Mouse (Mus musculus): ENCODE measurements at regions not wholly inside any gene's neighbourhood (a gene's known extent, or its start where the extent isn't known, plus 50 kb on each side); places are given as distances from the start of the nearest gene placed in this dataset.

GRCm38 (mm10) chr1:34739621-34740020, 103.2 kb downstream of the Fam168b start:
- no peak for DNase-seq (ENCODE audit: low read depth, low spot score)

- no peak for DNase-seq (ENCODE audit: low read depth, low spot score)
These were observed 102.0 kb downstream of the Fam168b start for GRCm38 (mm10) chr1:34740891-34741290.

- DNase-seq (ENCODE audit: low read depth, low spot score) = no peak
These were observed 100.6 kb downstream of the Fam168b start for GRCm38 (mm10) chr1:34742234-34742633.

- no peak for DNase-seq (ENCODE audit: low read depth, low spot score)
These were observed 97.0 kb downstream of the Fam168b start for GRCm38 (mm10) chr1:34745881-34746280.

- DNase-seq (ENCODE audit: low read depth, low spot score) = no peak
These were observed 93.5 kb downstream of the Fam168b start for GRCm38 (mm10) chr1:34749161-34750040.

- no peak for DNase-seq (ENCODE audit: low read depth, low spot score)
These were observed 92.5 kb downstream of the Fam168b start for GRCm38 (mm10) chr1:34750061-34751054.

- DNase-seq (ENCODE audit: low read depth, low spot score) = no peak
These were observed 91.7 kb downstream of the Fam168b start for GRCm38 (mm10) chr1:34751128-34751527.

GRCm38 (mm10) chr1:34753581-34753980, 89.3 kb downstream of the Fam168b start:
- no peak for DNase-seq (ENCODE audit: low read depth, low spot score)

- DNase-seq (ENCODE audit: low read depth, low spot score) = no peak
These were observed 82.3 kb downstream of the Fam168b start for GRCm38 (mm10) chr1:34760547-34760946.

GRCm38 (mm10) chr1:34761436-34761835, 81.4 kb downstream of the Fam168b start:
- no peak for DNase-seq (ENCODE audit: low read depth, low spot score)

GRCm38 (mm10) chr1:34761870-34762269, 81.0 kb downstream of the Fam168b start:
- no peak for DNase-seq (ENCODE audit: low read depth, low spot score)
